Mouse (Mus musculus) C2C12 (cell line): ENCODE results near the gene Olfr305. TPM values are rescaled to one million over a fixed set of nuclear protein-coding genes. Genes with fewer than 3 reads are reported as not detected.

Experiments used
- H3K27me3 ChIP-seq: one replicate; pipeline ENCODE4 v1.6.1; 2011; ENCODE audit not compliant: control insufficient read depth, insufficient read depth, insufficient read length
- H3K36me3 ChIP-seq: one replicate; pipeline ENCODE4 v1.6.1; 2011; ENCODE audit not compliant: control insufficient read depth, insufficient read depth
- H3K4me3 ChIP-seq: one replicate; pipeline ENCODE4 v1.5.1; 2011; ENCODE audit warnings: mild to moderate bottlenecking, control low read depth; ENCODE audit not compliant: poor library complexity, insufficient read depth, severe bottlenecking
- H3K79me2 ChIP-seq: one replicate; pipeline ENCODE4 v1.6.1; 2011; ENCODE audit not compliant: control insufficient read depth, insufficient read depth
- H3K79me3 ChIP-seq: one replicate; pipeline ENCODE4 v1.6.1; 2011; ENCODE audit warnings: low read depth, control low read depth
- H3ac ChIP-seq: one replicate; pipeline ENCODE3; 2011; ENCODE audit warnings: low read depth; ENCODE audit not compliant: control insufficient read depth, insufficient read length
- CEBPB ChIP-seq: IDR thresholded peaks from one replicate; pipeline ENCODE4 v1.6.1; 2011; ENCODE audit warnings: low read depth, mild to moderate bottlenecking, control low read depth, moderate library complexity
- CTCF ChIP-seq: IDR thresholded peaks from one replicate; pipeline ENCODE4 v1.5.1; 2011; ENCODE audit not compliant: control insufficient read depth, insufficient read depth, insufficient read length
- FOSL1 ChIP-seq: IDR thresholded peaks from one replicate; pipeline ENCODE4 v1.8.0; 2011; ENCODE audit warnings: mild to moderate bottlenecking, low read length; ENCODE audit not compliant: poor library complexity, insufficient read depth, severe bottlenecking
- MAX ChIP-seq: IDR thresholded peaks from one replicate; pipeline ENCODE4 v1.6.1; 2011; ENCODE audit warnings: mild to moderate bottlenecking, control low read depth
- MYOD1 ChIP-seq: IDR thresholded peaks from one replicate; pipeline ENCODE4 v1.6.1; 2011; ENCODE audit warnings: low read depth; ENCODE audit not compliant: control insufficient read depth, insufficient read length
- MYOG ChIP-seq: IDR thresholded peaks from one replicate; pipeline ENCODE4 v1.6.1; 2011; ENCODE audit not compliant: control insufficient read depth, insufficient read length; ENCODE audit errors: extremely low read depth
- USF1 ChIP-seq: IDR thresholded peaks from one replicate; pipeline ENCODE4 v1.6.1; 2011; ENCODE audit warnings: low read depth, mild to moderate bottlenecking, control low read depth, moderate library complexity
- polyA plus RNA-seq: library from polyadenylated mRNA; unstranded; fragments of >200 nt; fragmentation: generic; extraction: Trizol; gene quantifications from one replicate; pipeline ENCODE4 v1.2.1, GENCODE M21; 2012; ENCODE audit warnings: missing spikeins

Olfr305 gene
- polyA plus RNA-seq, 1 experiment = not detected

DNA sequence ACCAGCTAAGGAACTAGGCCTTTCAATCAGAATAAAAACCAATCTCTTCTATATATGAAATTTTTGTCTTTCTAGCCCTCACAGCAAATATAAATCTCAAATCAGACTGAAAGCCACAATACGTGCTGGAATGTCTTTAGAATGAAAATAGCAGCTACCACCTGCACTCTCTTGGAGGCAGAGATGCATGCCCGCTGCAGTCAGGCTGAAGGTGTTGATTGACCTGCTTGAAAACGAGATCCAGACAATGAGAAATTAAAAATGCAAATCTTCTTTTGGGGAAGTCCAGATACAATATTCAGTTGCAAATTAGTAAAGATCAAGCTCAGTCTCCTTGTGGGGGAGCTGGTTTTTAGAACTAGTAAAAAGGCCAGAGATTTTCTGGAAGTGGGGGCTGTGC, 22.5 kb downstream of the Olfr305 start:
- H3K27me3 ChIP-seq = no peaks in the 10 kb centered on the region
- no peaks in the 10 kb centered on the region for H3K79me3 ChIP-seq
- H3ac ChIP-seq = no peak overlapping the region
- no peak for TF ChIP-seq MAX
- TF ChIP-seq FOSL1 = no peak
- TF ChIP-seq MYOD1 = no peak
- TF ChIP-seq CEBPB = no peak
- TF ChIP-seq MYOG = no peak
- no peak for TF ChIP-seq USF1
- no peak for TF ChIP-seq CTCF
- H3K36me3 ChIP-seq = no peaks in the 10 kb centered on the region
- no peak overlapping the region for H3K4me3 ChIP-seq
- no peaks in the 10 kb centered on the region for H3K79me2 ChIP-seq

DNA sequence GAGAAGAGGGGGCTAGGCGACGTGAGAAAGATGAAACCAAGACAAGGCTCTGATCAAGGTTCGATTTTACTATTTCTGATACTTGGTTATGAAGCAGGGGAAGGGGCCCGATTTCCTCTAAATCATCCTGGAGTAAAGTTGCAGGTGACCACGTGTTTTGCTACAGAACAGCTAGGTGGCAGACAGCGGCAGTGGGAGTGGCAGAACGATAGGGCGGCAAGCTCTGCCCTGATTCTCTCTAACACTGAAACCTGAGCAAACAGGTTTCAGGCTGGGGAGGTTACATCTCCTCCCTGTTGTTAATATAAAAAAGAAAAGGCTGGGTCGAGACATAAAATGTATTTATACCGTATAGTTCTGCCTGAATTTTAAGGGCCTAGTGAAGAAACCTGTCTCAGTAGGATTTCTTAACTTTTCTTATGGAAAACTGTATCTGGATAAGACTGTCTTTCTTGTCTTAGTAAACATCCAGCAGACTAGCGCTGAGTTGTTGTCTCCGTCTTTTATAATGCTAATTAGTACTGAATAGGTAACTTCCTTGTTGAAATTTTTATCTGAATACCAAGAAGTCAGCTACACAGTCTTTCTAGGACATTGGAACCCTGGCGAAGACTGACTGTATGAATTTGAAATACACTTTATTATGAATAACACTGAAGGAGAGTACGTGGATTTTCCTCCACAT, 23.7 kb downstream of the Olfr305 start:
- TF ChIP-seq MAX (no peak), FOSL1 (no peak)
- no peaks in the 10 kb centered on the region for H3K27me3 ChIP-seq

DNA sequence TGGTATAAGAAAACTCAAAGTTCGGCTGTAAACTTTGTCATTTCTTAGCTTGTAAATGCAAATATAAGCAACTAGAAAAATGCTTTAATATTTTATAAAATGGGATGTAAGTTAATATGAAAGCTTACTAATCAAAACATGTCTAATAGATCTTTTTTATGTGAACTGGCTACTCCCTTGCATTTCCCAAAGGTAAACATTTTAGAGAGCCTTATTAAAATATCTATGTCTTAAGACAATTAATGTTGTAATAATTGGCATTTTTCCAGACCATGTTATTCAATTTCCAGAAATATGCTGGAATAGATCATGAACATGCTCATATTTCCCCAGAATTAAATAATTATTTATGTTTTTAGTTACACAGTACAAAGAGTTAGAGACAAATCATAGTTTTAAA, 29.2 kb downstream of the Olfr305 start, which contains the start of gene Olfr307:
Olfr307 (minus strand) TSS at position 101 of the 400 bp plus-strand sequence.
- Histone ChIP-seq H3K79me2 (no peaks in the 10 kb centered on the region), H3K36me3 (no peaks in the 10 kb centered on the region)
- no peak for TF ChIP-seq MYOD1
- no peak for TF ChIP-seq FOSL1
- no peak for TF ChIP-seq CTCF
- TF ChIP-seq CEBPB = no peak
- no peak for TF ChIP-seq USF1
- TF ChIP-seq MYOG = no peak
- no peak for TF ChIP-seq MAX

More for the DNA sequence above, 23.7 kb downstream of the Olfr305 start:
- H3K4me3 ChIP-seq = no peak overlapping the region
- H3K79me2 ChIP-seq = no peaks in the 10 kb centered on the region
- H3K79me3 ChIP-seq = no peaks in the 10 kb centered on the region
- H3K36me3 ChIP-seq = no peaks in the 10 kb centered on the region
- H3ac ChIP-seq = no peak overlapping the region

DNA sequence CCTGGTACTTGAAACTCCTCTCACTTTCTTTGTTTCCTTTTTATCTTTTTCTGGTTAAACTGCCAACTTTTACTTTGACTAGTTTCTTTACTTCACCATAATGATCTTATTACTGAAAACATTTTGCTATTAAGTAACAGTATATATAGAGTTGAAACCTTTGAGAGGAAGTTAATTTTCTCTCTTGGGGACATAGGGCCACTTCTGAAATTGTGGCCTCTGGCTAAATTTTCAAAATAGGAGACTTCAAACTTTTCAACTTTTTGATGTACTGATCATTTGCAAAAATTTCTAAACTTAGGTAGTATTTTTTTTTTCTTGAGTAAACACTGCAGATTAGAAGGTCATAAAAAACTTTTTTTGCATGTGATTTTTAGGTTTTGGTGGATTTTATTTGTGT, 41.2 kb downstream of the Olfr305 start, which contains the start of gene Olfr308:
Olfr308 (minus strand) TSS at position 101 of the 400 bp plus-strand sequence.
- Histone ChIP-seq H3K79me2 (no peaks in the 10 kb centered on the region), H3K79me3 (no peaks in the 10 kb centered on the region), H3K36me3 (no peaks in the 10 kb centered on the region), H3K27me3 (no peaks in the 10 kb centered on the region), H3ac (no peak within 1 kb of the TSS), H3K4me3 (no peak within 1 kb of the TSS)
- TF ChIP-seq CTCF = no peak
- no peak for TF ChIP-seq MAX
- TF ChIP-seq CEBPB = no peak
- TF ChIP-seq USF1 = no peak
- TF ChIP-seq MYOG = no peak
- no peak for TF ChIP-seq FOSL1
- no peak for TF ChIP-seq MYOD1

More for the DNA sequence above, 29.2 kb downstream of the Olfr305 start, which contains the start of gene Olfr307:
- no peak within 1 kb of the TSS for H3ac ChIP-seq
- no peaks in the 10 kb centered on the region for H3K27me3 ChIP-seq
- H3K79me3 ChIP-seq = no peaks in the 10 kb centered on the region
- no peak within 1 kb of the TSS for H3K4me3 ChIP-seq

DNA sequence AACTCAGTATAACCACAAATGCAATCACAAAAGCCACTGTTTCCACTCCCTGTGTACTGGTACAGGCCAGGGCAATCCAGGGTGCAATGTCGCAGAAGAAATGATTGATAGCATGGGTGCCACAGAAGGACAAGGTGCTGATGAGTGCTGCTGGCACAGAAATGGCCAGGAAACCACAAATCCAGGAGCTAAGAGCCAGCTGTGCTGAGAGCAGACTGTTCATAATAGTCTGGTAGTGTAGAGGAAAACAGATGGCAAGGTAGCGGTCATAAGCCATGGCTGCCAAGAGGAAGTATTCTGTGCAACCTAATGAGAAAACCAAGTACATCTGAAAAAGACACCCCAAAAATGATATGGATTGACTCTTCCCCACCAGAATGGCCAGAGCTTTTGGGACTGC, 45.4 kb downstream of the Olfr305 start:
- Histone ChIP-seq H3K4me3 (no peak overlapping the region), H3K79me2 (no peaks in the 10 kb centered on the region), H3K27me3 (no peaks in the 10 kb centered on the region), H3ac (no peak overlapping the region), H3K79me3 (no peaks in the 10 kb centered on the region), H3K36me3 (no peaks in the 10 kb centered on the region)
- TF ChIP-seq FOSL1 = no peak
- TF ChIP-seq MYOD1 = no peak
- TF ChIP-seq MYOG = no peak
- no peak for TF ChIP-seq CTCF
- no peak for TF ChIP-seq MAX
- no peak for TF ChIP-seq CEBPB
- no peak for TF ChIP-seq USF1

DNA sequence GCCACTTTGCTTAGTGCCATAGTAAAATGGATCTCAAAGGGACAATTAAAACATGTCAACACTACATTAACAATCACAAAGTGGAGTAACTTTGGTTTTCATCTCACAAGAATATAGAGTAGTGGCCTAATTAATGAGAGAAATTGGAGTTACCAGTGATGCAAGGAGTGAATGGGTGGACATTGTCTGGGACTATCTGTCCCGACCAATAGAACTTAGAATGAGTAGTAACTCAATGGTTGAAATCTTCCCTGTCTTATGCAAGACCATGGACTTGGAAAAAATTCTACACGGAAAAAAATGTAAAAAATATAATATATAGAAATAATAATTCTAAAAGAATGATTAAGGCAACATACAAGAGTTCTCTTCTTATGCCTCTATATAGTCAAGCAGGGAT, 53.1 kb downstream of the Olfr305 start, which contains the start of gene Olfr309:
Olfr309 (minus strand) TSS at position 101 of the 400 bp plus-strand sequence.
- H3K36me3 ChIP-seq = no peaks in the 10 kb centered on the region
- no peak within 1 kb of the TSS for H3K4me3 ChIP-seq
- no peaks in the 10 kb centered on the region for H3K79me2 ChIP-seq
- no peak within 1 kb of the TSS for H3ac ChIP-seq
- H3K27me3 ChIP-seq = no peaks in the 10 kb centered on the region
- no peak for TF ChIP-seq USF1
- no peak for TF ChIP-seq FOSL1
- TF ChIP-seq MYOD1 = no peak
- no peak for TF ChIP-seq CTCF
- TF ChIP-seq MAX = no peak
- TF ChIP-seq MYOG = no peak
- TF ChIP-seq CEBPB = no peak
- no peaks in the 10 kb centered on the region for H3K79me3 ChIP-seq
